Mouse (Mus musculus) embryonic fibroblast, embryonic 13.5 days (primary cell): ENCODE measurements around the gene Auts2.

ENCODE experiments used
- CTCF ChIP-seq: IDR thresholded peaks from 2 replicates; pipeline ENCODE4 v1.5.1; 2011; ENCODE audit warnings: mild to moderate bottlenecking, control low read depth, low read length, moderate library complexity, borderline replicate concordance; ENCODE audit not compliant: insufficient read depth
- POLR2A ChIP-seq: IDR thresholded peaks from 2 replicates; pipeline ENCODE4 v1.6.1; 2011; ENCODE audit warnings: low read depth, mild to moderate bottlenecking, control low read depth, low read length, moderate library complexity

- TF ChIP-seq POLR2A (no peak), CTCF (no peak)
Observed at GRCm38 (mm10) chr5:132485994-132486393, 57.1 kb downstream of the Auts2 start.
